Mouse (Mus musculus): ENCODE results near the gene Kif6. TPM values are rescaled to one million over a fixed set of nuclear protein-coding genes. Genes with fewer than 3 reads are reported as not detected.

Gene Kif6
- total and polyA plus RNA-seq, 3 experiments: 0.11 TPM; not detected in 2

DNA sequence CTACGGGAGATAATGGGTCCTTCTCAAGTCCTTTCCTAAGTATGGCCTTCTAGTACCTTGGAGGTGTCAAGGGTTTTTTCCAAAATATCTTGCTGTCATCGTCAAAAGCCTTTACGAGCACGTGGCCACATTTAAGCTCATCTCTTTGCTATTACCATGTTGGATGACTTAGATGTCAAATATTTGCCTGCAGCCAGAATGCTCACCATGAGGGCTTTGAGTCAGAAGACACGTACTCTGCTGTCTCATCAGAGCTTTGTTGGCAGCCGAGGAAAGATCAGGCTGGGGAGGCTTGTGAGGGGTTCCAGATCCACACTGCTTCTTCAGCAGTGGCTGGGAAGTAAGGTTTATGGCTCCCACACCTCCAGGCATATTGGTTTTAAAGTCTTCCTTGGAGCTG is 53.4 kb downstream of the Kif6 start:
- H3K4me3 ChIP-seq (ENCODE audit: low read depth, low read length): no peak overlapping the region
- peaks cover 52% of the 10 kb centered on the region for H3K9me3 ChIP-seq (replicated peaks)
- ATAC-seq (ENCODE audit: extremely low read depth, insufficient number of reproducible peaks, low FRiP score, poor library complexity, severe bottlenecking) (no peak), DNase-seq (ENCODE audit: low spot score) (no peak)
- TF ChIP-seq CTCF (IDR thresholded peaks at IDR 0.05; ENCODE audit: low read depth, low read length): no peak
- no peak for TF ChIP-seq TAL1 (conservative IDR thresholded peaks at IDR 0.05; ENCODE audit: low read depth, low read length)
- TF ChIP-seq POLR2AphosphoS5 (IDR thresholded peaks at IDR 0.05; ENCODE audit: insufficient replicate concordance, low read depth, low read length): no peak
- TF ChIP-seq GATA1 (IDR thresholded peaks at IDR 0.05; ENCODE audit: borderline replicate concordance, low read length): no peak
- TF ChIP-seq GATA2 (IDR thresholded peaks at IDR 0.05; ENCODE audit: borderline replicate concordance, low read depth, low read length): no peak
- no peaks in the 10 kb centered on the region for H3K36me3 ChIP-seq (replicated peaks)
- H3K4me1 ChIP-seq (ENCODE audit: insufficient read depth, low read depth, low read length): no peaks in the 10 kb centered on the region
- no peaks in the 10 kb centered on the region for H3K27me3 ChIP-seq (ENCODE audit: insufficient read depth, low read length)

- no peak for TF ChIP-seq GATA1 (IDR thresholded peaks at IDR 0.05; ENCODE audit: borderline replicate concordance, low read length)
- TF ChIP-seq GATA2 (IDR thresholded peaks at IDR 0.05; ENCODE audit: borderline replicate concordance, low read depth, low read length): no peak
- no peak for TF ChIP-seq TAL1 (conservative IDR thresholded peaks at IDR 0.05; ENCODE audit: low read depth, low read length)
- no peak for TF ChIP-seq CTCF (IDR thresholded peaks at IDR 0.05; ENCODE audit: low read depth, low read length)
- no peak for TF ChIP-seq POLR2AphosphoS5 (IDR thresholded peaks at IDR 0.05; ENCODE audit: insufficient replicate concordance, low read depth, low read length)
- DNase-seq (ENCODE audit: low spot score) (no peak), ATAC-seq (ENCODE audit: extremely low read depth, insufficient number of reproducible peaks, low FRiP score, poor library complexity, severe bottlenecking) (no peak)
- no peaks in the 10 kb centered on the region for H3K36me3 ChIP-seq (replicated peaks)
- no peaks in the 10 kb centered on the region for H3K4me1 ChIP-seq (ENCODE audit: insufficient read depth, low read depth, low read length)
- H3K9me3 ChIP-seq (replicated peaks): peaks cover 58% of the 10 kb centered on the region
- H3K4me3 ChIP-seq (ENCODE audit: low read depth, low read length): no peak overlapping the region
- H3K27me3 ChIP-seq (ENCODE audit: insufficient read depth, low read length): no peaks in the 10 kb centered on the region
These were observed 57.0 kb downstream of the Kif6 start for GRCm38 (mm10) chr17:49671921-49672339.

GRCm38 (mm10) chr17:49672421-49672820 is 57.5 kb downstream of the Kif6 start:
- ATAC-seq (ENCODE audit: extremely low read depth, insufficient number of reproducible peaks, low FRiP score, poor library complexity, severe bottlenecking) (no peak), DNase-seq (ENCODE audit: low spot score) (no peak)
- TF ChIP-seq CTCF (IDR thresholded peaks at IDR 0.05; ENCODE audit: low read depth, low read length): no peak
- no peak for TF ChIP-seq GATA2 (IDR thresholded peaks at IDR 0.05; ENCODE audit: borderline replicate concordance, low read depth, low read length)
- no peak for TF ChIP-seq GATA1 (IDR thresholded peaks at IDR 0.05; ENCODE audit: borderline replicate concordance, low read length)
- TF ChIP-seq TAL1 (conservative IDR thresholded peaks at IDR 0.05; ENCODE audit: low read depth, low read length): no peak
- no peak for TF ChIP-seq POLR2AphosphoS5 (IDR thresholded peaks at IDR 0.05; ENCODE audit: insufficient replicate concordance, low read depth, low read length)
- Histone ChIP-seq H3K27me3 (ENCODE audit: insufficient read depth, low read length) (no peaks in the 10 kb centered on the region), H3K4me3 (ENCODE audit: low read depth, low read length) (no peak overlapping the region), H3K36me3 (replicated peaks) (no peaks in the 10 kb centered on the region), H3K9me3 (replicated peaks) (peaks cover 55% of the 10 kb centered on the region), H3K4me1 (ENCODE audit: insufficient read depth, low read depth, low read length) (no peaks in the 10 kb centered on the region)

DNA sequence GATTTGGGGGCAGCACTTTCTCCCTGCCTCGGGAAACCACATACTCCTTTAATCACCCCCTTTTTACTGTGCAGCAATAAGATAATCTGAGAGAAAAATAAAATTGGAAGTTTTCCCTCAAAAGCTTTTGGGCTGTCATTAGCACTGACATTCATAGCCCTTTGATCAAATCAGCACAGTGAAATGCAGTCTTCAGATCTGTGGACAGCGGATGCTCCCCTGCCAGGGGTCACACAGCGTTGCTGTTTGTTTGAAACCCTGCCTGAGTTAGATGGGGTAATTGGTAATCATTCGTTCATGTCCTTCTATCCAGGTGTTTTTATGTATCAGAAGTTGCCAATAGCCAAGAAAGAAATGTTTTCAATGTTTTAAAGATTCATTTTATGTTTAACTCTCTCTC is 60.7 kb downstream of the Kif6 start:
- ATAC-seq (ENCODE audit: extremely low read depth, insufficient number of reproducible peaks, low FRiP score, poor library complexity, severe bottlenecking): no peak
- no peaks in the 10 kb centered on the region for H3K4me1 ChIP-seq (ENCODE audit: insufficient read depth, low read depth, low read length)
- TF ChIP-seq GATA2 (IDR thresholded peaks at IDR 0.05; ENCODE audit: borderline replicate concordance, low read depth, low read length): no peak
- TF ChIP-seq TAL1 (conservative IDR thresholded peaks at IDR 0.05; ENCODE audit: low read depth, low read length): no peak
- no peak for TF ChIP-seq CTCF (IDR thresholded peaks at IDR 0.05; ENCODE audit: low read depth, low read length)
- TF ChIP-seq GATA1 (IDR thresholded peaks at IDR 0.05; ENCODE audit: borderline replicate concordance, low read length): no peak
- TF ChIP-seq POLR2AphosphoS5 (IDR thresholded peaks at IDR 0.05; ENCODE audit: insufficient replicate concordance, low read depth, low read length): no peak

GRCm38 (mm10) chr17:49681410-49681809 is 66.5 kb downstream of the Kif6 start:
- Histone ChIP-seq H3K4me1 (ENCODE audit: insufficient read depth, low read depth, low read length) (no peaks in the 10 kb centered on the region), H3K4me3 (ENCODE audit: low read depth, low read length) (no peak overlapping the region)

More for the DNA sequence above, 60.7 kb downstream of the Kif6 start:
- no peaks in the 10 kb centered on the region for H3K36me3 ChIP-seq (replicated peaks)
- peaks cover 55% of the 10 kb centered on the region for H3K9me3 ChIP-seq (replicated peaks)
- H3K4me3 ChIP-seq (ENCODE audit: low read depth, low read length): no peak overlapping the region
- H3K27me3 ChIP-seq (ENCODE audit: insufficient read depth, low read length): no peaks in the 10 kb centered on the region
- no peak for DNase-seq (ENCODE audit: low spot score)

DNA sequence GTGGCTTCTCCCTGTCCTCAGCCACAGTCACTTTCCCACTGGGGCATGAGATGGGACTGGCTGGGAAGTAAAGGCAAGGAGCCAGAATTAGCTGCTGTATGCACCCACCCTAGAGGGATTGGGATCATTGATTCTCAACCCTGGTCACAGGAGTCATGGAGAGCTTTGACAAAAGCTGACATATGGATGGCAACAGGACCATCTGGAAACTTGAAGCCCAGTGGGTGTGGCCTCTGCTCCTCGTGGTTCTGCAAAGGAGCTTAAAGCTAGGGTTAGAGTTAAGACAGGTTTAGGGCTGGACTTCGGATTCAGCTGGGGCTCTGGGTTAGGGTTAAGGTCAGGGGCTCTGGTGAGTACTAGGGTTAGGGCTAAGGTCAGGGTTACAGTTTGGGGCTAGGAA is 69.2 kb downstream of the Kif6 start:
- ATAC-seq (ENCODE audit: extremely low read depth, insufficient number of reproducible peaks, low FRiP score, poor library complexity, severe bottlenecking): no peak
- H3K4me3 ChIP-seq (ENCODE audit: low read depth, low read length): no peak overlapping the region
- H3K9me3 ChIP-seq (replicated peaks): peaks cover 66% of the 10 kb centered on the region
- no peaks in the 10 kb centered on the region for H3K27me3 ChIP-seq (ENCODE audit: insufficient read depth, low read length)
- no peaks in the 10 kb centered on the region for H3K36me3 ChIP-seq (replicated peaks)
- no peaks in the 10 kb centered on the region for H3K4me1 ChIP-seq (ENCODE audit: insufficient read depth, low read depth, low read length)
- DNase-seq (ENCODE audit: low spot score): no peak
- TF ChIP-seq GATA1 (IDR thresholded peaks at IDR 0.05; ENCODE audit: borderline replicate concordance, low read length): no peak
- no peak for TF ChIP-seq CTCF (IDR thresholded peaks at IDR 0.05; ENCODE audit: low read depth, low read length)
- no peak for TF ChIP-seq TAL1 (conservative IDR thresholded peaks at IDR 0.05; ENCODE audit: low read depth, low read length)
- TF ChIP-seq POLR2AphosphoS5 (IDR thresholded peaks at IDR 0.05; ENCODE audit: insufficient replicate concordance, low read depth, low read length): no peak
- no peak for TF ChIP-seq GATA2 (IDR thresholded peaks at IDR 0.05; ENCODE audit: borderline replicate concordance, low read depth, low read length)

More at GRCm38 (mm10) chr17:49681410-49681809, 66.5 kb downstream of the Kif6 start:
- Histone ChIP-seq H3K27me3 (ENCODE audit: insufficient read depth, low read length) (no peaks in the 10 kb centered on the region), H3K36me3 (replicated peaks) (no peaks in the 10 kb centered on the region), H3K9me3 (replicated peaks) (peaks cover 61% of the 10 kb centered on the region)
- TF ChIP-seq GATA1 (IDR thresholded peaks at IDR 0.05; ENCODE audit: borderline replicate concordance, low read length) (no peak), POLR2AphosphoS5 (IDR thresholded peaks at IDR 0.05; ENCODE audit: insufficient replicate concordance, low read depth, low read length) (no peak), CTCF (IDR thresholded peaks at IDR 0.05; ENCODE audit: low read depth, low read length) (no peak), TAL1 (conservative IDR thresholded peaks at IDR 0.05; ENCODE audit: low read depth, low read length) (no peak), GATA2 (IDR thresholded peaks at IDR 0.05; ENCODE audit: borderline replicate concordance, low read depth, low read length) (no peak)
- no peak for ATAC-seq (ENCODE audit: extremely low read depth, insufficient number of reproducible peaks, low FRiP score, poor library complexity, severe bottlenecking)
- no peak for DNase-seq (ENCODE audit: low spot score)
